Mouse (Mus musculus) T-helper 1 cell (primary cell): ENCODE data around the gene Glcci1.
"Not testable (repeated sequence)": the region's sequence is repeated elsewhere in the genome, so short reads cannot be mapped to it uniquely, and the experiment has no call there.

Experiments used
- in situ Hi-C: fragments of 300-600 bp; cut with MboI, MseI; formaldehyde crosslinking; loops from one replicate; pipeline ENCODE4 v1.15.1; 2025; ENCODE audit warnings: high pct_unique_total_duplicates

Gene Glcci1

DNA sequence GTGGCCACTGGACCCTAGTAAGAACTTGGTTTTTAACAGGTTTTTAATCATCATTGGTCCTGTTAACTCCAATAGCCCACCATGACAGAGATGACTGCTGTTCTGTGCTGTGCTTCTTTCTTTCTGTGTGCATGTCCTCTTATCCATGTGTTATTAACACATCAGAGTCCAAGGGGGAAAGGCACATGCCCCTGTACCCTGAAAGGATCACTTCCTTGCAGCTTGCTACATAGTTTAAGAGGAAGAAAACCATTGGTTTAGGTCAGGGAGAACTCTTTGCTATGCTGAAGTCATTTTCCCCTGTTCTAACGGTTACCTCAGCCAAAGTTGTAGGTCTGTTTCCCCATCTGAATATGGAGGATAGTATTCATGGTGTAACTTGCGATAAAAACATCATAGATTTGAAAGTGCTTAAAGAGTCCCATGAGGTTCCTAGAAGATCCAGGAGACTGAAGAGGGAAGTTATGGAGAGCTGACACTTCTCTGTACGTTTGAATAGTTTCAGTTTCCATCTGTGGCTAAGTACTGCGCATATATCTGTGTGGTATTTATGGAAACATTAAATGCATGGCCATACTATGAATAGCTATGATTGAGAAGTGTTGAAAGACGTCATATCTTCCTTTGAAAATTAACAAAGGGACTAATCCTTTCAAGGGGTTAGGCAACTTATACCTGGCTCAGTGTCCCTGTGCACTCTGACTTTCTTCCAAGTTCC, 14.1 kb upstream of the Glcci1 start:
- in situ Hi-C loops = loop anchor here (25.0 kb wide), 1 partner anchor 633 kb away; no protein-coding TSS in a partner anchor

DNA sequence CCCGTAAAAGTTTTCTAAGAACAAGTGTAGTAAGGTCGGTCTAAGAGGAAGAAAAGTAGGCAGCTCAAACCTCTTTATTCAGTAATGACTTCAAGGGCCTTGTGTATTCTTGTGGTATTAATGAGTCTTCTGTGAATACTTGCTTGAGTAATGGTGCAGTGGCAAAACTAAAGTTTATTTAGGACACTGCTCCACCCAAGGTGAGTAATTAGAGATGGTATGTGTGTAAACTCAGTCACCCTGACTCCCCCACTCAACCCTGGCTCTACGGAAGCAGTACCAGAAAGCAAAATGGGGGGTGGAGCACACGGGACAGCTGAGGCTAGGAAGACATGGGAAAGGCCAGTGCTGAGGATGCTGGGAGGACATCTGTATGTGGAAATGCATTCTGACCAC, 13.6 kb upstream of the Glcci1 start:
- in situ Hi-C loops = loop anchor here (25.0 kb wide), 1 partner anchor 634 kb away; no protein-coding TSS in a partner anchor

DNA sequence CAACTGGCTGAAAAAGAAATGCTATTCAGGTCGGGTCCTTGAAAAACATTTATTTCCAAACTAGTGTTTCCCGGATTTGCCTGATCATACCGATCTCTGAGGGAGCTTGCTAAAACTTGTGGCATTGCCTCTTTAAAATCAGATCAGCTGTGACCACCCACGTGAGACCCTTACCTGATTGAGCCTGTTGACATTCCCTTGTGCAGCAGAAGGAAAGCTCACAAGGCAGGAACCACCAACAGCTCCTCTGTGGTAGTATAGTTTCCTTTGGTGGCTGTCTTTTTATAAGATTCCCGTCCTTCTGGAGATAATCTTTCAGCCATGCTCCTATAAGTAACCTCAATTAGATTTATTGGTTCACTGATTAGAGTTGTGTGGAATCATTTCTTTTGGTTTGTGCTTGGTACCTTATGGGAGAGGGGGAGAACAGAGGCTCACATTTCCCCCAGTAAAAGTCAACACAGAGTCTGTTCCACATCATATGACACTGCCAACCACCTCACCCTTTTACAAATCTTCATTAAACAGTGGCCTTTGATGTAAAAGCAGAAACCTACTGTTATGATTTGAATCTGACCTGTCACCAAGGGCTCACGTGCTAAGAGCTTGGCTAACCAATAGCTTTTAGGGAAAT, 12.0 kb upstream of the Glcci1 start:
- in situ Hi-C loops = loop anchor here (25.0 kb wide), 1 partner anchor 635 kb away; no protein-coding TSS in a partner anchor

DNA sequence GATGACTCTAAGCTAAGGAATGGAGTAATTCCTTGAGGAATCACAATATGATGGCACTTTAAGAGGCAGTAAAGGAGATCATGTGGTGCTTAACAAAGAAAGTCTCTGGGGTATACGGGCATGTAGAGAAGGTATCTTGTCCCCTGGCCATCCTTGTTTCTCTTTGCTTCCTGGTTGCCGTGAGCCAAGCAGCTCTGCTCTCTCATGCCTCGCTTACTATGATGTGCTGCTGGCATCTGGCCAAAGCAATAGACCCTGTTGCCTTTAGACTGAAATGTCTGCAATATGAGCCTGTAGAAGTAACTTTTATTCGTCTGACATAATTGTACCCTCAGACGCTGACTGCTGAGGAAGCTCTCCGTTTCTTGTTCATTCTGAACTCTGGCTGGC, 11.5 kb upstream of the Glcci1 start:
- in situ Hi-C loops = loop anchor here (25.0 kb wide), 1 partner anchor 636 kb away; no protein-coding TSS in a partner anchor

DNA sequence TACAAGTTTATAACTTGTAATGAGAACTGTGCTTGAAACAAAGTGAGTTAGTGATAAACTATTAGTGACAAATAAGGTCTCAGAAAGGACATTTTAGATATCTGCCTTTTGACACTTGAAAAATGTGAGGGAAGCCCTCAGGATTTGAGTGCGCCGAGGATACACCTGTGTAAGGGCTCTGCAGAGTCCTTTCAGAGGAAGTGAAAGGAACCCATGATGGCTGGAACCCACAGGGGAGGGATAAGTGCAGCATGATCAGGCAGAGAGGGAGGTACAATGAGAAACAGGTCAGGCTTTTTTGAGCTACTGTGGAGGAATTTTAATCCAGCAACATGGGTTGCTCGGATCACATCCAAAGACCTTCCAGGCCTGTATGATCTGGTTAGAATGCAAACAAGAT, 10.4 kb upstream of the Glcci1 start:
- in situ Hi-C loops = loop anchor here (25.0 kb wide), 1 partner anchor 637 kb away; no protein-coding TSS in a partner anchor

DNA sequence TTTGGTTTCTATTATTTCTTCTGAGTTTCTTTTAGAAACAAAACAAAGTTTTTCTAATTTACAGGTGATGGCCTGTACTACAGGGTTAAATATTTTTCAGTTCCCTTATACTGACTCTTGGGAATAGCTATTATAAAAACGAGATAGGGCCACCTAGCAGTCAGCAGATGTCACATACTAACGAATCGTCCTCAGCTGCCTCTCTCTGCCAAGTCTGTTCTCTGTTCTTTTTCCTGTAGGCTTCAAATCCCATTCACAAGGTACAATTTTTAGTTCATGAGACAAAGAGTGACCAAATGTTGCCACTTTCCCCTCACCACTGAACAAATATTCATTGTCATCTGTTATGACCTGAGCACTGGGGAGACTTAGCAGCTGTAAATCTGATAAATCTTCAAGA, 5.4 kb upstream of the Glcci1 start:
- in situ Hi-C loops = loop anchor here (10.0 kb wide), 1 partner anchor 231 kb away; no protein-coding TSS in a partner anchor

DNA sequence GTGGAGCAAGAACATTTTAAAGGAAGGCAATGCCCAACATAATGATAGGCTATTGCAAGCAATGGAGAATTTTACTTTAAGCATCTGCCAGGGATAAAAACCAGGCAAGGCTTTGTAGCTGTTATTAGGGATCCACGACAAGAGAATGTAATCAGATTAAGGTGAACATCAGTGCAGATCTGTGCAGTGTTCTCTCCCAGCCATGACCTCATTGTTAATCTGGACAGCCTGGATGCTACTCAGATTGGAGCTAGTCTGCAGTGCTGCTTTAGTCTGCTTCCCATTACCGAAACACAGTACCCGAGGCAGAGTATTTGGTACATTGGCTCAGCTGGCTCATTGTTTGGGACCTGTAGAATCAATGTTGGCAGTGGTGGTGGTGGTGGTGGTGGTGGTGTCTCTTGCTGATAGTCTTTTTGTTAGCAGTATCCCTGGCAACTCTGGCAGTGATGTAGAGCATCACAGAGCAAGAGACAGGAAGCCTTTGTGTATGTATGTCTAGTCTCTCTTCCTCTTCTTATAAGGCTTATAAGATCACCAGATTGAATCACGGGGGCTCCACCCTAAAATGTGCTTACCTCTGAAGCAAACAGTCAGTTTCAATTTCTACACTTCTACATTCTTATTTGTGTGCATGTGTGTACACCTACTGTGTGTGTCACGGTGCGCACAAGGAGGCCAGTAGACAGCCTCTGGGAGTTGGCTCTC, 4.7 kb upstream of the Glcci1 start:
- in situ Hi-C loops = loop anchor here (10.0 kb wide), 1 partner anchor 230 kb away; no protein-coding TSS in a partner anchor

DNA sequence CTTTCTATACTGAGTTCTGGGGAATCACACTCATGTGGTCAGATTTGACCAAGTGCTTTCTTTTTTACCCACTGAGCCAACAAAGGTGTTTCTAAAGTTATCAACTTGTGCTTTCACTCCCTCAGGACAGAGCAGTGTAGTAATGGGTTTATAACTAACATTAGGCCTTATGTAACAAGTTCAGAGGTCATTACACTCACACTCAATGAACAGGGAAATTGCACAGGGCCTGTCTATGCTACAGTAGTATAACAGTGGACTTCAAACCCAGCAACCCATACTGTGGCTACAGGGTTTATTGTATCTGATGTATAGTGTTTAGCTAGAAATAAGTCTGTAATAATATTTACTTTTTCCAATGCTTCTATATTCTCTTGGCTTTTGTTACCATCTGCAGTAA, 2.8 kb upstream of the Glcci1 start:
- in situ Hi-C loops = loop anchor here (10.0 kb wide), 1 partner anchor 228 kb away; no protein-coding TSS in a partner anchor

DNA sequence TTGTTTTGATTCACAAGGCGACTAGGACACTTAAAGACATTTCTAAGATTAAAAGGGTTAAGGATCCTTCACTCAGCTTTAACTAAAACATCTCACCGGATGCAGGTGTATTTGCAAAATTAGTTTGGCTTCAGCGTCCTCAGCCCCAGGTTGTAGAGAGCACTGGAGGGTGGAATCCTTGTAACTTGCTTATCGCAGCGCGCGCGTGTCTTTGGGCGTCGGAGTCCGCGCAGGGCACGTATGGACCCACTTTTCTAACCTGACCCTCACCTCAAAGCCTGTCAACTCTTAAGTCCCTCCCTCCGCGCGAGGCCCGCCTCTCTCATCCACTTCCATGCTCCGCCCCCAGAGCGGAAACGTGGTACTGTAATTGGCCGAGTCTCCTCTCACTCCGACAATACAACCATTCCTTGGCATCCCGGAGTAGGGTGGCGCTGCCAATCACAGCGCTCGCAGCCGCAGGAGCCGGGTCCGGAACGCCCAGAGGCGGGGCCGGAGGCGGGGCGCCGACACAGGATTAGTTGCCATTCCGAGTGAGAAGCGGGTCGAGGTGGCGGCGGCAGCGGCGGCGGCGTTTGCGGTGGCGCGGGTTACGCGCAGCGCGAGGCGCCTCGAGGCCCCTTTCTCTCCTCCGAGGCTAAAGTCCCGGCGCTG, 390 bp upstream of the Glcci1 start:
- in situ Hi-C loops = loop anchor here (10.0 kb wide), 1 partner anchor 226 kb away; no protein-coding TSS in a partner anchor

DNA sequence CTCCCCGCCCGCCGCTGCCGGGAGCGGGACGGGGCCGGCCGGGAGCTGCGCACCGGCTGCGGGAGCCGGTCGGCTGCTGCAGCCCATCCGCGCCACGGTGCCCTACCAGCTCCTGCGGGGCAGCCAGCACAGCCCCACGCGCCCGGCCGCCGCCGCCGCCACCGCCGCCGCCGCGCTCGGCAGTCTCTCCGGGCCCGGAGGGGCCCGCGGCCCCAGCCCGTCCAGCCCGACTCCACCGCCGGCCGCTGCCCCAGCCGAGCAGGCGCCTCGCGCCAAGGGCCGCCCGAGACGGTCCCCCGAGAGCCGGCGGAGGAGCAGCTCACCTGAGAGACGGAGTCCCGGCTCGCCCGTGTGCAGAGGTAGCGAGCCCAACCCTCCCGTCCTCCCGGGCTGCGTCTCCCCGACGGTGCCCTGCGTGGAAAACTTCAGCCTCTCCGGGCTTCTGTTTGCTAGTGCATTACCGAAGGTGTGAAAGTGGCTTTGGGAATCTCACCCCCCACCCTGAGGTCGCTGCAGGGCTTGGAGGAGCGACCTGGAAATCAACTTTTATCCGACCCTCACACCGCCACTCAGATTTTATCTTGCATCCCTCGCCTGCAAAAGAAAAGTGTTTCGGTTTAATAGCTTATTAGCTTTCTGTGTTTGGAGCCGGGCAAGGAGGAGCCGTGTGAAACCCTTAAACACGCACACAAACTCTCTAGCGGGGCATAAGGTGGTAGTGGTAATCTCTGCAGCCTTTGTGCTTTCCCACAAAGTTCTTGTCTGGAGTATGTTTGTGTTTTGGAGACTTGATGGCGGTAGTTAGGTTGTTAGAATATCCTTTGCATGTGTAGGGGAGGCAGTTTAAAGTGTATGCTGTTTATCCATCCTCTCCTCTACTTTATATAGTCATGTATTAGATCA, 812 bp downstream of the Glcci1 start:
- in situ Hi-C loops = loop anchor here (5.0 to 10.0 kb wide), 2 partner anchors 42 to 225 kb away; no protein-coding TSS in a partner anchor

DNA sequence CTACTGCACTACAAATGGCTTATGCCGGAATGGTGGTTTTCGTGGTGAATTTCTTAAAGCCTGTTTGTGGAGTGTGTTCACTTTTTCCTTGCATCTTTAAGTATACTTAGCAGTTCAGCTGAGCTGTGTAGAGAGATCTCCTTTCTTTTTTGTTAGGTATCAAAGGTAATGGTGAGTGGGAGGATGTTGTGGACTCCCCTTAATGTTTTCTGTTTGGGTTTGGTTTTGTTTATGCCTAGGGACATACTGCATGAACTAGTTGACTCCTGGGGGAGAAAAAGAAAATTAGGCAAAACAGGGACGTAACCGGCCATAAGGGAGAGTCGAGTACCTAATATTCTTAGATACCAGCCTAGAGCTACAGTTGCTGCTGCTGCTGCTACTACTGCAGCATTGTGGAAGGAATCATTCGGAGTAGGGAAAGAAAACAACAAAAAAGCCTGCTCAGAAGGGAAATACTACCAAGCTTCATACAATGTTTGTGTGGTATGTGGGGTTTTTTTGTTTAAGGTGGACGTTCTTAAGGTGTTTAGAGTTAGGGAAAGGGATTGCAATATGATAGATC, 1.5 kb downstream of the Glcci1 start:
- in situ Hi-C loops = loop anchor here (5.0 kb wide), 1 partner anchor 41 kb away; no protein-coding TSS in a partner anchor

DNA sequence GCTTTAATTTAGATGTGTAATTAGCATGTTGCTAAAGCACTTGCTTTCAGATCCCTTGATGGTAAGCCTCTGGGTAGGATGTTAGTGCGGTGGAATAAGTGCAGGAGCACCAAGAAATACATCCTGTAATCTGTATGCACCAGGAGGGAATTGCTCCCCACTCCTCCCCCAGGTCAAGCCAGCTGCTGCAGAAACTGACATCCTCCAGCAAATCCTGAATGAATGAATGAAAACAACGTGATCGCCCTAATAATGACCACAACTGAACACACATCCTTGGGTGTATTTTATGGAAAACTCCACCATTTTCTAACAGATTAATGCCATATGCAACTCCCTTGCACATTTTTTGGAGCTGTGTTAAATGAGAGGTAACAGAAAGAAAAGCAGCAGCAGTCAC, 2.0 kb downstream of the Glcci1 start:
- in situ Hi-C loops = loop anchor here (5.0 kb wide), 1 partner anchor 41 kb away; no protein-coding TSS in a partner anchor

DNA sequence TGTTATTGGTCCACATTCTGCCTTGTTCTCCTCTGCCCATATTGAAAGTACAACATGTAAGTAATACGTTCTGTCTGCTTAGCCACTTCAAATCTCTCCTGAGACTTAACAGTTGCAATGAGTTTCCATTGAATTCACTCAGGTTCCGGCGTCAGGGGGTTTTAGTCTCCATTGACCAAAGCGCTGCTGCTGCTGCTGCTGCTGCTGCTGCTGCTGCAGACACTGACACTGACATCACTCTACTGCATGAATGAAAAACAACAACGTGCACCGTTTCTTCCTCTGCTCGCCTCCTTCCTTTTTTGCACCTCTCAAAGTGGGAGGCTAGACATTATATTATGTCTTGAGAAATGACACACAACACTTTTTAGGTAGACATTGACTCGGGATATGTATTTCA, 3.0 kb downstream of the Glcci1 start:
- in situ Hi-C loops = loop anchor here (5.0 kb wide), 1 partner anchor 40 kb away; no protein-coding TSS in a partner anchor

DNA sequence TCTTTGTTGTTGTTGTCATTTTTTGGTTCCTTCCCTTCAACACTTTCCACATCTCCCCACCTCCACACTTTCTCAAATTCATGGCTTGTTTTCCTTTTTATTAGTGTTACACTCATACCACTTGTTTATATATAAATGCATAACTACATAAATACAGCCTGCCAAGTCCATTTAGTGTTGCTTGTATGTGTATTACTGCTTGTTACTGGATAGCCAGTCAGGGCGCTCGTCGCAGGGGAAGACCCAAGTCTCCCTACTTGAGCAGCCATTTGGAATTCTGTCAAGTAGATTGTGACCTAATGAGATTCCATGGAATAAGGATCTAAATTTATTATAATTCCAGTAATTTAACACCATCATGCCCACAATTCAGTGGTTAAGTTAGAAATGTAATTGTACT, 10.3 kb downstream of the Glcci1 start:
- in situ Hi-C loops = no loop called here

DNA sequence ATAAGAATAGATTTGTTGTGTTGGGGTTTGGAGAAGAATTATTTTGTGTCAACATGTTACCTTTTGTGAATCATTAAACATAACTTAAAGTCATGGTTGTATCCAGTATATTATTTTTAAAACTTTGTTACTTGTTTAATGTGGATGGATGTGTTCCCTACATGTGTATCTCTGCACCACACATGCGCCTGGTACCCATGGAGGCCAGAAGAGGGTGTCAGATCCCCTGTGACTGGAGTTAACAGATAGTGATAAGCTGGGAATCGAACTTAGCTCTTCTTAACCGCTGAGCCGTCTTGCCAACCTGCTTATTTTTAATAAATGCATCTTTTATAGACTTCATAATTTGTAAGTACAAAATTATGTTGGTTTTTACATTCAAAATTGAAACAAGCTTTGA, 11.8 kb downstream of the Glcci1 start:
- in situ Hi-C loops = no loop called here

DNA sequence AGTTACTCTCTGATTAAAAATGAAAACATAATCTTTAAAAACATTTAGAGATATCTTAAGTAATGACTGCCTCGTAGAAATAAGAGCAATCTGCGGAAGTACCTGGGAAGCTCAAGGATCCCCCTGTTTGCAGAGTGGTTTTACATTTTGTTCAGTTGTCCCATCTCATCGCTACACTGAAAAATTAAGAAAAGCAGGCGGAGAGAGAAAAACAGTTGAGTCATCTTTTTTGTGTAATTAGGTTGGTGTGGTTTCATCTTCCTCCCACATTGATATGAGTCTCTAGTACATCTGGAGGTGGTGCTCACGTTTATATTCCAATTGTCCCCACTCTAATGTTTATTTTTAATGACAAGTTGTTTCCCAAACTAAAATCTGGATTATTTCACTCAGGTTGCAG, 15.3 kb downstream of the Glcci1 start:
- in situ Hi-C loops = no loop called here

DNA sequence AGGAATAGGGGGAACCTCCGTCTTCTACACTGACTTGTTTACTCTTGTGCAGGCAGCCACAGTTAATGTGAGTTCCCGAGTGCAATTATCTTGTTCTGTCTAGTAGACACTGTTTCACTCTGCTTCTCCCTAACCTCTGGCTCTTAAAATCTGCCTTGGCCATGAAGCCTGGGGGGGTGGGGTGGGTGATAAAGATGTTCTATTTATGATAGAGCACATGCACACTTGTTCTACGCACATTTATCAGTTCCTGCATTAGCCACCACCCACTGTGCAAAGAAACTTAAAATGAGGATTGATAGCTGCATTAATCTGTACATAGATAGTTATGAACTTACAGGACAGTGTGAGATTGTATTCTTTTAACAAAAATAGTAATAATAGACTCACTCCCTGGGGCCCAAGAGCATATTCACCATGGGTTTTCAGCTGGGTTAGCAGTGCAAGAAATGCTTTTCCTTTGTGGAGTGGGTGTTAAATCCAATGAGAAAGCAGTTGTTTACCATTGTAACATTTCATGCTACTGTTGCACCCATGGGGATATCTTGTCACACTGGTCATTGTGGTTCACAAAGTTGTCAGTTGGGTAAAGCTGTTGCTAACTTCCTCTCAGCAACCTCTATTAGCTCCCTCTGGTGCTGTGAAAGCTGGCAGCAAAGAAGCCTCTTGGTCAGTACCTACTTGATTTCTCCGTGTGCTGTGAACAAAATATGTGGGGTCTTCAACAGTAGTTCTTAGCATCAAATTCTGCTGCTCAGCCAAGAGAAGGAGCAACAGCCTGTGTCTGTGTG, 21.9 kb downstream of the Glcci1 start:
- in situ Hi-C loops = no loop called here

DNA sequence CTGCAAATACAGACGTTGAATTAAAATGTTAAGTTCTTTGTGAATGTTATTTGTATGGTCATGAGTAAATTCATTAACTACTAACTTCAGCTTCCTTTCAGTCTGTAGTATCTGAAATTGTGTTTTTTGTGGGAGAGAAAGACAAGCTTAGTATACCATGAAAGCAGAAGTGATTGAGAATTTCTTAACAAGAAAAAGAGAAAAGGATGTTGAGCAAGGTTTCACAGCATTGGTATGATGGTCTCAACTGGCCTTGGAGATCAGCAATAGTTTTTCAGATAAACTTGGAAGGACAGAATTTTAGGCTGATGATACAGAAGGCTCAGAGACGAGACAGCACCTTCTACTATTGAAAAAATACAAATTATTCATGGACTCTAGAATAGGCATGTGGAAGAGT, 27.5 kb downstream of the Glcci1 start:
- in situ Hi-C loops = no loop called here

DNA sequence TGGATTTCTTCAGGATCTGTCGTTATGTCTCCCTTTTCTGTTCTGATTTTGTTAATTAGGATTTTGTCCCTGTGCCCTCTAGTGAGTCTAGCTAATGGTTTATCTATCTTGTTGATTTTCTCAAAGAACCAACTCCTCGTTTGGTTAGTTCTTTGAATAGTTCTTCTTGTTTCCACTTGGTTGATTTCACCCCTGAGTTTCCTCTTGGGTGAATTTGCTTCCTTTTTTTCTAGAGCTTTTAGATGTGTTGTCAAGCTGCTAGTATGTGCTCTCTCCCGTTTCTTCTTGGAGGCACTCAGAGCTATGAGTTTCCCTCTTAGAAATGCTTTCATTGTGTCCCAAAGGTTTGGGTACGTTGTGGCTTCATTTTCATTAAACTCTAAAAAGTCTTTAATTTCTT, 32.1 kb downstream of the Glcci1 start:
- in situ Hi-C loops = not testable (repeated sequence)
